Mouse (Mus musculus) olfactory bulb, adult 2 months (tissue): Measurements from ENCODE around the gene Plekhm3. TPM values are rescaled to one million over a fixed set of nuclear protein-coding genes. Genes with fewer than 3 reads are reported as not detected.

Experiments
- H3K27ac ChIP-seq: fragments of 200-500 bp; 2 replicates; pipeline ENCODE4 v1.5.1; 2012; ENCODE audit warnings: low read depth, low read length; ENCODE audit not compliant: insufficient read depth
- H3K4me1 ChIP-seq: fragments of 200-500 bp; 2 replicates; pipeline ENCODE4 v1.6.1; 2012; ENCODE audit warnings: low read length; ENCODE audit not compliant: control insufficient read depth, insufficient read depth
- H3K4me3 ChIP-seq: fragments of 200-500 bp; 2 replicates; pipeline ENCODE4 v1.5.1; 2012; ENCODE audit warnings: mild to moderate bottlenecking, low read depth, low read length, moderate library complexity; ENCODE audit not compliant: insufficient read depth
- CTCF ChIP-seq: fragments of 200-500 bp; IDR thresholded peaks from 2 replicates; pipeline ENCODE4 v1.5.1; 2012; ENCODE audit warnings: low read depth, mild to moderate bottlenecking, low read length, moderate library complexity; ENCODE audit not compliant: insufficient read depth
- POLR2A ChIP-seq: fragments of 200-500 bp; IDR thresholded peaks from 2 replicates; pipeline ENCODE4 v1.6.1; 2012; ENCODE audit warnings: mild to moderate bottlenecking, low read depth, low read length, moderate library complexity; ENCODE audit not compliant: insufficient read depth
- WGBS: fragments of 180-500 bp; shearing (Covaris S2); methylation state at CpG from one replicate; pipeline ENCODE4 v1.1.7; 2018; 5-methylcytosine and 5-hydroxymethylcytosine counted together
- polyA plus RNA-seq: library from polyadenylated mRNA; stranded (reverse); fragments of >200 nt; gene quantifications from 2 replicates; pipeline ENCODE4 v1.2.4, GENCODE M21; 2012; ENCODE audit warnings: low replicate concordance; ENCODE audit not compliant: missing spikeins, insufficient read depth, insufficient read length

The Plekhm3 gene
- polyA plus RNA-seq, 1 experiment = not detected

- Histone ChIP-seq H3K27ac (no peak overlapping the region), H3K4me3 (no peak overlapping the region), H3K4me1 (no peaks in the 10 kb centered on the region)
- 83% methylated on average over 7 of the region's 7 CpGs for WGBS
- TF ChIP-seq POLR2A = no peak
Observed at GRCm38 (mm10) chr1:64893806-64894205, 62.8 kb downstream of the Plekhm3 start.

- Histone ChIP-seq H3K4me1 (no peaks in the 10 kb centered on the region), H3K27ac (no peak overlapping the region), H3K4me3 (no peak overlapping the region)
- TF ChIP-seq POLR2A (no peak), CTCF (no peak)
- 90% methylated on average over 4 of the region's 4 CpGs for WGBS
Observed at GRCm38 (mm10) chr1:64891332-64891731, 65.3 kb downstream of the Plekhm3 start.

- WGBS = 94% methylated on average over 2 of the region's 2 CpGs
- no peak for TF ChIP-seq CTCF
- TF ChIP-seq POLR2A = no peak
- no peak overlapping the region for H3K4me3 ChIP-seq
- H3K4me1 ChIP-seq = peaks cover 3% of the 10 kb centered on the region; the same call in 1 of the 2 replicates
- no peak overlapping the region for H3K27ac ChIP-seq
Observed at GRCm38 (mm10) chr1:64887502-64888203, 69.0 kb downstream of the Plekhm3 start.

GRCm38 (mm10) chr1:64886718-64887117 lies 69.9 kb downstream of the Plekhm3 start:
- no peak overlapping the region for H3K27ac ChIP-seq
- H3K4me1 ChIP-seq = peaks cover 3% of the 10 kb centered on the region; the same call in 1 of the 2 replicates
- no peak overlapping the region for H3K4me3 ChIP-seq
- WGBS = 89% methylated on average over 6 of the region's 6 CpGs
- TF ChIP-seq CTCF (no peak), POLR2A (no peak)

- TF ChIP-seq POLR2A = no peak
- no peak for TF ChIP-seq CTCF
- H3K4me1 ChIP-seq = peaks cover 3% of the 10 kb centered on the region; the same call in 1 of the 2 replicates
- WGBS = 45% methylated on average over 3 of the region's 3 CpGs
- H3K4me3 ChIP-seq = no peak overlapping the region
- no peak overlapping the region for H3K27ac ChIP-seq
Observed at GRCm38 (mm10) chr1:64885328-64885727, 71.3 kb downstream of the Plekhm3 start.

GRCm38 (mm10) chr1:64884007-64884406 lies 72.6 kb downstream of the Plekhm3 start:
- Histone ChIP-seq H3K4me1 (peaks cover 3% of the 10 kb centered on the region; the same call in 1 of the 2 replicates), H3K27ac (no peak overlapping the region), H3K4me3 (no peak overlapping the region)
- 61% methylated on average over 6 of the region's 6 CpGs for WGBS
- TF ChIP-seq CTCF (no peak), POLR2A (no peak)

- WGBS = 87% methylated on average over 3 of the region's 3 CpGs
- H3K27ac ChIP-seq = no peak overlapping the region
- TF ChIP-seq POLR2A = no peak
- TF ChIP-seq CTCF = no peak
- H3K4me3 ChIP-seq = no peak overlapping the region
- peaks cover 3% of the 10 kb centered on the region; the same call in 1 of the 2 replicates for H3K4me1 ChIP-seq
Observed at GRCm38 (mm10) chr1:64880613-64881012, 76.0 kb downstream of the Plekhm3 start.

GRCm38 (mm10) chr1:64878795-64879240 lies 77.8 kb downstream of the Plekhm3 start:
- Histone ChIP-seq H3K27ac (no peak overlapping the region), H3K4me3 (no peak overlapping the region), H3K4me1 (no peaks in the 10 kb centered on the region)
- 72% methylated on average over 12 of the region's 12 CpGs for WGBS
- TF ChIP-seq POLR2A (no peak), CTCF (no peak)

GRCm38 (mm10) chr1:64876276-64876675 lies 80.3 kb downstream of the Plekhm3 start:
- H3K4me1 ChIP-seq = no peaks in the 10 kb centered on the region
- 65% methylated on average over 3 of the region's 3 CpGs for WGBS
- no peak overlapping the region for H3K4me3 ChIP-seq
- H3K27ac ChIP-seq = no peak overlapping the region
- TF ChIP-seq POLR2A (no peak), CTCF (no peak)
